Mouse (Mus musculus) liver, postnatal 0 days (tissue): Measurements from ENCODE around the gene Dus2. TPM values are rescaled to one million over a fixed set of nuclear protein-coding genes. Genes with fewer than 3 reads are reported as not detected.

Source experiments
- ATAC-seq: fragments of 200-750 bp; cut with Nextera tagmentation; 2 replicates; pipeline ENCODE4 v1.8.0; 2017; ENCODE audit warnings: mild to moderate bottlenecking, moderate library complexity
- DNase-seq: peaks from one replicate; pipeline ENCODE4 v3.0.0-alpha.2; 2016
- H3K27ac ChIP-seq: fragments of 300-500 bp; sonication (generic); 2 replicates; pipeline ENCODE4 v1.5.1; 2014; ENCODE audit warnings: antibody characterized with exemption, moderate library complexity, mild to moderate bottlenecking, low read depth
- H3K27me3 ChIP-seq: fragments of 300-500 bp; sonication (generic); 2 replicates; pipeline ENCODE4 v1.6.1; 2014; ENCODE audit warnings: low read length, control low read depth, mixed read lengths; ENCODE audit not compliant: insufficient read depth
- H3K36me3 ChIP-seq: fragments of 300-500 bp; sonication (generic); replicated peaks from 2 replicates; pipeline ENCODE4 v1.6.1; 2014; ENCODE audit warnings: mild to moderate bottlenecking, control low read depth, low read length, moderate library complexity, mixed read lengths; ENCODE audit not compliant: insufficient read depth
- H3K4me1 ChIP-seq: fragments of 300-500 bp; sonication (generic); 2 replicates; pipeline ENCODE4 v1.6.1; 2014; ENCODE audit warnings: antibody characterized with exemption, mild to moderate bottlenecking, control low read depth; ENCODE audit not compliant: insufficient read depth
- H3K4me2 ChIP-seq: fragments of 300-500 bp; sonication (generic); 2 replicates; pipeline ENCODE4 v1.6.1; 2014; ENCODE audit warnings: low read depth, mild to moderate bottlenecking, low read length, moderate library complexity, mixed read lengths
- H3K4me3 ChIP-seq: fragments of 300-500 bp; sonication (generic); 2 replicates; pipeline ENCODE4 v1.5.1; 2014; ENCODE audit warnings: low read depth, low read length
- H3K9ac ChIP-seq: fragments of 300-500 bp; sonication (generic); replicated peaks from 2 replicates; pipeline ENCODE4 v1.6.1; 2014; ENCODE audit warnings: mild to moderate bottlenecking, moderate library complexity
- H3K9me3 ChIP-seq: fragments of 300-500 bp; sonication (generic); 2 replicates; pipeline ENCODE4 v1.6.1; 2016; ENCODE audit warnings: mild to moderate bottlenecking, control low read depth, low read length, mixed read lengths
- CTCF ChIP-seq: sonication (generic); IDR thresholded peaks from 2 replicates; pipeline ENCODE4 v1.5.1; 2016; ENCODE audit warnings: antibody characterized with exemption, low read depth
- EP300 ChIP-seq: IDR thresholded peaks from 2 replicates; pipeline ENCODE4 v1.6.1; 2016; ENCODE audit warnings: antibody characterized with exemption, low read depth, mild to moderate bottlenecking
- WGBS: fragments of 180-500 bp; shearing (Covaris S2); extraction: QIAGEN DNeasy Blood & Tissue Kit; methylation state at CpG from one replicate; pipeline ENCODE4 v1.1.7; 2014; ENCODE audit not compliant: insufficient replicate concordance; 5-methylcytosine and 5-hydroxymethylcytosine counted together
- polyA plus RNA-seq: library from polyadenylated mRNA; unstranded; fragments of >200 nt; fragmentation: Nextera tagmentation; extraction: Ambion mirVana; gene quantifications from 2 replicates; pipeline ENCODE4 v1.2.1, GENCODE M21; 2015

Dus2 gene
- polyA plus RNA-seq, 1 experiment from 2014 or later, result 9.5 TPM

- no peaks in the 10 kb centered on the region; the same call in none of the 2 replicates for H3K4me1 ChIP-seq
- H3K27me3 ChIP-seq, result no peaks in the 10 kb centered on the region
- no peaks in the 10 kb centered on the region; the same call in 1 of the 2 replicates for H3K36me3 ChIP-seq
- DNase-seq, result no peak
- no peaks in the 10 kb centered on the region for H3K9me3 ChIP-seq
- no peak overlapping the region for H3K4me3 ChIP-seq
- TF ChIP-seq EP300 (no peak), CTCF (no peak)
- ATAC-seq, result no peak
- 50% methylated on average over 7 of the region's 7 CpGs for WGBS
- H3K4me2 ChIP-seq, result no peak overlapping the region
- no peak overlapping the region for H3K9ac ChIP-seq
- no peak overlapping the region for H3K27ac ChIP-seq
Observed at GRCm38 (mm10) chr8:106017130-106017529, 26.0 kb downstream of the Dus2 start.

- Histone ChIP-seq H3K36me3 (no peaks in the 10 kb centered on the region; the same call in 1 of the 2 replicates), H3K27me3 (no peaks in the 10 kb centered on the region), H3K4me1 (no peaks in the 10 kb centered on the region; the same call in 1 of the 2 replicates), H3K4me2 (no peak overlapping the region), H3K4me3 (no peak overlapping the region), H3K9ac (no peak overlapping the region), H3K9me3 (no peaks in the 10 kb centered on the region), H3K27ac (no peak overlapping the region)
- no peak for TF ChIP-seq EP300
- no peak for TF ChIP-seq CTCF
- WGBS, result 61% methylated on average over 3 of the region's 3 CpGs
- no peak for DNase-seq
- no peak for ATAC-seq
Observed at GRCm38 (mm10) chr8:106018039-106018438, 26.9 kb downstream of the Dus2 start.

GRCm38 (mm10) chr8:106022483-106022882, 31.3 kb downstream of the Dus2 start:
- Histone ChIP-seq H3K27ac (no peak overlapping the region), H3K9ac (no peak overlapping the region), H3K9me3 (no peaks in the 10 kb centered on the region), H3K36me3 (0 out of 2 replicates have a peak, but pooled peaks cover 4% of the 10 kb centered on the region), H3K4me1 (no peaks in the 10 kb centered on the region; the same call in 1 of the 2 replicates), H3K4me3 (no peak overlapping the region), H3K4me2 (no peak overlapping the region), H3K27me3 (no peaks in the 10 kb centered on the region)
- peak; percentile 86 for DNase-seq
- ATAC-seq, result peak; percentile 74
- TF ChIP-seq EP300 (no peak), CTCF (peak; percentile 99)

- ATAC-seq, result no peak
- TF ChIP-seq EP300, result no peak
- TF ChIP-seq CTCF, result no peak
- H3K4me3 ChIP-seq, result no peak overlapping the region
- WGBS, result 74% methylated on average over 10 of the region's 10 CpGs
- H3K9me3 ChIP-seq, result no peaks in the 10 kb centered on the region
- H3K4me2 ChIP-seq, result no peak overlapping the region
- no peak for DNase-seq
- H3K9ac ChIP-seq, result no peak overlapping the region
- H3K27me3 ChIP-seq, result no peaks in the 10 kb centered on the region
- H3K36me3 ChIP-seq, result peaks cover 4% of the 10 kb centered on the region
- H3K4me1 ChIP-seq, result no peaks in the 10 kb centered on the region; the same call in 1 of the 2 replicates
- no peak overlapping the region for H3K27ac ChIP-seq
Observed at GRCm38 (mm10) chr8:106038721-106039120, 47.6 kb downstream of the Dus2 start.

- Histone ChIP-seq H3K4me3 (no peak overlapping the region), H3K27me3 (no peaks in the 10 kb centered on the region), H3K27ac (no peak overlapping the region), H3K9me3 (no peaks in the 10 kb centered on the region), H3K4me2 (no peak overlapping the region), H3K4me1 (no peaks in the 10 kb centered on the region; the same call in 1 of the 2 replicates), H3K36me3 (no peaks in the 10 kb centered on the region; the same call in 1 of the 2 replicates), H3K9ac (no peak overlapping the region)
- 66% methylated on average over 4 of the region's 4 CpGs for WGBS
- TF ChIP-seq CTCF (no peak), EP300 (no peak)
- no peak for DNase-seq
- no peak for ATAC-seq
Observed at GRCm38 (mm10) chr8:106039605-106040004, 48.5 kb downstream of the Dus2 start.

DNA sequence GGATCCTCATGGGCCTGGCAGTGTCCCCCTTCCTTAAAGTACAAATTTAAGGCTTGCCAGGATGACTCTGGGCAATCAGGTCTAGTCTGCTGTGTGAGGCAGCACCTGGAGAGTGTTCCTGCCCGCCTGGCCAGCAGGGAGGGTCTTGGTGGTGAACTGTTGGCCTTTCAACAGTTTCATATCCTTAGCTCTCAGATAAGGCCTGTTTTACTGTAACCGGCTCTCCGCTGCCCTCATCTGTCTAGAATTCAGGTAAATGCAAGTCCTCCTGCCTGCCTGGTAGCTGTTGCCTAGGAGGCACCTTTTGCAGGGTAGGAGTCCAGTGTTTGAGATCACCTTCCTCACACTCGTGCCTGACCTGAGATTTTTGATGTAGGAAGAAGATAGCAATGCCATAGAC, 49.1 kb downstream of the Dus2 start:
- TF ChIP-seq CTCF, result no peak
- no peak for TF ChIP-seq EP300
- DNase-seq, result no peak
- no peaks in the 10 kb centered on the region; the same call in 1 of the 2 replicates for H3K36me3 ChIP-seq

More for the DNA sequence above, 49.1 kb downstream of the Dus2 start:
- Histone ChIP-seq H3K27ac (no peak overlapping the region), H3K4me3 (no peak overlapping the region), H3K4me2 (no peak overlapping the region), H3K4me1 (no peaks in the 10 kb centered on the region; the same call in 1 of the 2 replicates), H3K9me3 (no peaks in the 10 kb centered on the region), H3K9ac (no peak overlapping the region), H3K27me3 (no peaks in the 10 kb centered on the region)
- ATAC-seq, result no peak
- 73% methylated on average over 4 of the region's 4 CpGs for WGBS
